8 mouse cellular contexts compared by ENCODE assay signal in genomic region chr16:44138979-44139535, GRCm38 (mm10). TPM values are rescaled to one million over a fixed set of nuclear protein-coding genes. Genes with fewer than 3 reads are reported as not detected.
DNase-seq lines count a peak whose midpoint lies in the region; ATAC-seq and TF ChIP-seq lines count a peak whose summit lies in the region.

No protein-coding gene starts in this region.

- peak; percentile 89 for ATAC-seq in forebrain, embryonic 11.5 days (replicated peaks; ENCODE audit: low FRiP score)
- peak; percentile 80 for ATAC-seq in heart, embryonic 16.5 days (replicated peaks; ENCODE audit: extremely low read depth, insufficient read depth, low FRiP score)
- ATAC-seq in liver, embryonic 15.5 days (ENCODE audit: insufficient read depth), result peak; percentile 83
- ATAC-seq in neural tube, embryonic 12.5 days (ENCODE audit: low FRiP score, low read depth), result peak; percentile 88

- no peaks in the 10 kb centered on the region for H3K27me3 ChIP-seq in CH12.LX (replicated peaks)
- H3K27me3 ChIP-seq in forebrain, embryonic 11.5 days (ENCODE audit: control insufficient read depth, insufficient read depth, low read length), result no peaks in the 10 kb centered on the region
- no peaks in the 10 kb centered on the region for H3K27me3 ChIP-seq in heart, embryonic 16.5 days (ENCODE audit: control insufficient read depth, insufficient read depth, low read length)
- H3K27me3 ChIP-seq in liver, embryonic 15.5 days, result no peaks in the 10 kb centered on the region
- no peaks in the 10 kb centered on the region for H3K27me3 ChIP-seq in neural tube, embryonic 12.5 days (replicated peaks)

- 0 out of 2 replicates have a peak, but pooled peaks have one; percentile 24 for TF ChIP-seq POLR2A in CH12.LX (IDR thresholded peaks at IDR 0.05; ENCODE audit: low read depth, low read length)

- peak overlapping the region; percentile 92 for H3K9ac ChIP-seq in CH12.LX (ENCODE audit: insufficient read depth, low read depth)
- peak overlapping the region; percentile 90 for H3K9ac ChIP-seq in forebrain, embryonic 11.5 days (ENCODE audit: low read length)
- peak overlapping the region; percentile 79 for H3K9ac ChIP-seq in heart, embryonic 16.5 days (ENCODE audit: low read length)
- peak overlapping the region; percentile 77 for H3K9ac ChIP-seq in liver, embryonic 15.5 days
- peak overlapping the region; percentile 87 for H3K9ac ChIP-seq in neural tube, embryonic 12.5 days

- WGBS in forebrain, embryonic 11.5 days, result under 1% methylated on average over 25 of the region's 25 CpGs
- under 1% methylated on average over 25 of the region's 25 CpGs for WGBS in heart, embryonic 16.5 days
- WGBS in liver, embryonic 15.5 days (ENCODE audit: insufficient replicate concordance), result under 1% methylated on average over 25 of the region's 25 CpGs
- WGBS in neural tube, embryonic 12.5 days, result under 1% methylated on average over 25 of the region's 25 CpGs

- peak overlapping the region; percentile 67 to 92 (median 79) for H3K4me3 ChIP-seq in CH12.LX (replicated peaks in 1 of 3; ENCODE audit: low read depth in 2 of 3, low read length in 2 of 3, poor library complexity in 1 of 3)
- peak overlapping the region; percentile 92 for H3K4me3 ChIP-seq in forebrain, embryonic 11.5 days (ENCODE audit: low read depth, low read length)
- peak overlapping the region; percentile 66 for H3K4me3 ChIP-seq in heart, embryonic 16.5 days (ENCODE audit: low read length)
- peak overlapping the region; percentile 77 for H3K4me3 ChIP-seq in liver, embryonic 15.5 days (replicated peaks)
- peak overlapping the region; percentile 90 for H3K4me3 ChIP-seq in neural tube, embryonic 12.5 days

- H3K4me2 ChIP-seq in CH12.LX (ENCODE audit: insufficient read depth, low read depth, poor library complexity, severe bottlenecking), result peak overlapping the region; percentile 23; the same call in 1 of the 2 replicates
- peak overlapping the region; percentile 81 for H3K4me2 ChIP-seq in forebrain, embryonic 11.5 days (ENCODE audit: low read depth, low read length, severe bottlenecking)
- H3K4me2 ChIP-seq in heart, embryonic 16.5 days (ENCODE audit: low read depth, low read length), result peak overlapping the region; percentile 97
- peak overlapping the region; percentile 96 for H3K4me2 ChIP-seq in liver, embryonic 15.5 days
- H3K4me2 ChIP-seq in neural tube, embryonic 12.5 days (replicated peaks), result peak overlapping the region; percentile 91

- H3K36me3 ChIP-seq in CH12.LX (replicated peaks in 1 of 2; ENCODE audit: control insufficient read depth in 1 of 2, insufficient read depth in 1 of 2, low read length in 1 of 2), result peaks cover 0 to 13% of the 10 kb centered on the region in 2 experiments
- H3K36me3 ChIP-seq in forebrain, embryonic 11.5 days (ENCODE audit: control insufficient read depth, insufficient read depth, low read length), result no peaks in the 10 kb centered on the region
- H3K36me3 ChIP-seq in heart, embryonic 16.5 days (ENCODE audit: control insufficient read depth, insufficient read depth), result no peaks in the 10 kb centered on the region
- H3K36me3 ChIP-seq in liver, embryonic 15.5 days (replicated peaks), result no peaks in the 10 kb centered on the region
- no peaks in the 10 kb centered on the region for H3K36me3 ChIP-seq in neural tube, embryonic 12.5 days

- peak; percentile 63 for TF ChIP-seq EP300 in CH12.LX (IDR thresholded peaks at IDR 0.05; ENCODE audit: low read length)

- DNase-seq in CH12.LX (ENCODE audit: extremely low read depth), result peak; percentile 98
- DNase-seq in c-Kit-positive CD71-positive TER-119-negative erythroid progenitor cells, embryonic 14.5 days (ENCODE audit: low read depth), result peak; percentile 90
- peak; percentile 86 for DNase-seq in forebrain, embryonic 11.5 days (ENCODE audit: low spot score)
- peak; percentile 90 to 94 for DNase-seq in kidney, postnatal 36 days
- DNase-seq in telencephalon, adult 2 months (ENCODE audit: low read depth, low spot score), result peak; percentile 98

- dilution Hi-C loops in CH12.LX (cut with MboI; ENCODE audit: extremely low pct_ligation_motif_present, extremely low pct_unique_long_range_greater_than_20kb, low sequenced_read_pairs), result no loop called here

- in situ Hi-C loops in CH12.LX (cut with MboI; ENCODE audit: low pct_ligation_motif_present, low pct_unique_long_range_greater_than_20kb, low sequenced_read_pairs), result no loop called here

- TF ChIP-seq RAD21 in CH12.LX (IDR thresholded peaks at IDR 0.05; ENCODE audit: low read depth, low read length), result no peak

- no peaks in the 10 kb centered on the region for H3K9me3 ChIP-seq in CH12.LX (replicated peaks; ENCODE audit: low read length)
- no peaks in the 10 kb centered on the region for H3K9me3 ChIP-seq in forebrain, embryonic 11.5 days (ENCODE audit: control insufficient read depth, low read length)
- no peaks in the 10 kb centered on the region for H3K9me3 ChIP-seq in heart, embryonic 16.5 days (replicated peaks; ENCODE audit: control insufficient read depth, low read length)
- no peaks in the 10 kb centered on the region for H3K9me3 ChIP-seq in liver, embryonic 15.5 days (replicated peaks)
- H3K9me3 ChIP-seq in neural tube, embryonic 12.5 days, result no peaks in the 10 kb centered on the region

- H3K27ac ChIP-seq in CH12.LX (ENCODE audit: insufficient read depth, low read depth), result peak overlapping the region; percentile 84
- H3K27ac ChIP-seq in forebrain, embryonic 11.5 days (ENCODE audit: low read depth, low read length), result peak overlapping the region; percentile 97
- peak overlapping the region; percentile 98 for H3K27ac ChIP-seq in heart, embryonic 16.5 days (ENCODE audit: low read length)
- H3K27ac ChIP-seq in liver, embryonic 15.5 days (replicated peaks), result peak overlapping the region; percentile 99
- peak overlapping the region; percentile 92 for H3K27ac ChIP-seq in neural tube, embryonic 12.5 days

- H3K79me2 ChIP-seq in CH12.LX (replicated peaks; ENCODE audit: control insufficient read depth, extremely low read depth, insufficient read depth, poor library complexity, severe bottlenecking), result peaks cover 40% of the 10 kb centered on the region

- TF ChIP-seq CTCF in CH12.LX (conservative IDR thresholded peaks at IDR 0.05 in 1 of 2, IDR thresholded peaks at IDR 0.05 in 1 of 2; ENCODE audit: low read depth in 2 of 2, low read length in 2 of 2), result no peak

- peaks cover 0 to 44% of the 10 kb centered on the region in 2 experiments; a peak in 2 of 4 replicates for H3K4me1 ChIP-seq in CH12.LX (ENCODE audit: control insufficient read depth in 1 of 2, insufficient read depth in 2 of 2)
- no peaks in the 10 kb centered on the region; the same call in 1 of the 2 replicates for H3K4me1 ChIP-seq in forebrain, embryonic 11.5 days (replicated peaks; ENCODE audit: control insufficient read depth, insufficient read depth, low read length)
- peaks cover 13% of the 10 kb centered on the region for H3K4me1 ChIP-seq in heart, embryonic 16.5 days (ENCODE audit: control insufficient read depth, insufficient read depth, low read length)
- peaks cover 40% of the 10 kb centered on the region for H3K4me1 ChIP-seq in liver, embryonic 15.5 days (replicated peaks)
- peaks cover 12% of the 10 kb centered on the region; the same call in 1 of the 2 replicates for H3K4me1 ChIP-seq in neural tube, embryonic 12.5 days

TF ChIP-seq in CH12.LX, 34 proteins besides CTCF, POLR2A, EP300 and RAD21 (continues in another document):
- peak; percentile 96 for TF ChIP-seq USF2 (conservative IDR thresholded peaks at IDR 0.05; ENCODE audit: low read depth, low read length)
- TF ChIP-seq NELFE (IDR thresholded peaks at IDR 0.05; ENCODE audit: low read depth, low read length), result peak; percentile 52
- peak; percentile 78 for TF ChIP-seq MAX (IDR thresholded peaks at IDR 0.05; ENCODE audit: low read length)
- TF ChIP-seq KAT2A (IDR thresholded peaks at IDR 0.05; ENCODE audit: insufficient replicate concordance, low read length), result no peak
- peak; percentile 87 for TF ChIP-seq USF1 (IDR thresholded peaks at IDR 0.05; ENCODE audit: low read depth, low read length)
- TF ChIP-seq MYC (IDR thresholded peaks at IDR 0.05; ENCODE audit: low read depth, low read length), result peak; percentile 94
- peak; percentile 72; the same call in 1 of the 2 replicates for TF ChIP-seq ELF1 (IDR thresholded peaks at IDR 0.05; ENCODE audit: low read depth, low read length)
- peak; percentile 3; the same call in 1 of the 2 replicates for TF ChIP-seq ETS1 (conservative IDR thresholded peaks at IDR 0.05; ENCODE audit: low read depth, low read length)
- TF ChIP-seq CHD2 (IDR thresholded peaks at IDR 0.05; ENCODE audit: low read length), result no peak; the same call in 1 of the 2 replicates
- TF ChIP-seq HCFC1 (IDR thresholded peaks at IDR 0.05; ENCODE audit: low read depth, low read length), result peak; percentile 85
- TF ChIP-seq JUN (IDR thresholded peaks at IDR 0.05; ENCODE audit: insufficient read depth, low read depth, low read length), result no peak

RNA-seq across cellular contexts. Expression of gene Atp6v1a, which starts 0.4 kb away (rescaled TPM):
- total RNA-seq in CH12.LX (2012; rRNA removed) (72.4 and 78.5 TPM in 2 replicates), CH12.LX (2014; rRNA removed) (104 and 113 TPM in 2 replicates)
- 71.2 and 75.0 TPM in 2 replicates for polyA plus RNA-seq in CH12.LX (2012; ENCODE audit: insufficient read length, low read depth)
- polyA plus RNA-seq in forebrain, embryonic 11.5 days (2014; fragmentation: Nextera tagmentation; extraction: Ambion mirVana), result 61.3 and 65.7 TPM in 2 replicates
- polyA plus RNA-seq in heart, embryonic 16.5 days (2015; fragmentation: Nextera tagmentation; extraction: Ambion mirVana), result 36.9 and 39.7 TPM in 2 replicates
- polyA plus RNA-seq in liver, embryonic 15.5 days (2015; fragmentation: Nextera tagmentation; extraction: Ambion mirVana), result 23.1 and 23.3 TPM in 2 replicates
- polyA plus RNA-seq in neural tube, embryonic 12.5 days (2016; fragmentation: Nextera tagmentation; extraction: Ambion mirVana), result 59.2 and 72.1 TPM in 2 replicates

RNA-seq across cellular contexts. Expression of gene Naa50, which starts 0.6 kb away (rescaled TPM):
- total RNA-seq in CH12.LX (2012; rRNA removed), result 40.1 and 57.5 TPM in 2 replicates
- total RNA-seq in CH12.LX (2014; rRNA removed), result 121 and 122 TPM in 2 replicates
- 186 and 200 TPM in 2 replicates for polyA plus RNA-seq in CH12.LX (2012; ENCODE audit: insufficient read length, low read depth)
- 111 and 116 TPM in 2 replicates for polyA plus RNA-seq in forebrain, embryonic 11.5 days (2014; fragmentation: Nextera tagmentation; extraction: Ambion mirVana)
- polyA plus RNA-seq in heart, embryonic 16.5 days (2015; fragmentation: Nextera tagmentation; extraction: Ambion mirVana), result 73.5 and 79.2 TPM in 2 replicates
- 61.6 and 65.8 TPM in 2 replicates for polyA plus RNA-seq in liver, embryonic 15.5 days (2015; fragmentation: Nextera tagmentation; extraction: Ambion mirVana)
- 83.2 and 86.0 TPM in 2 replicates for polyA plus RNA-seq in neural tube, embryonic 12.5 days (2016; fragmentation: Nextera tagmentation; extraction: Ambion mirVana)

RNA-seq across cellular contexts. Expression of gene Usf3, which starts 34.0 kb away (rescaled TPM):
- total RNA-seq in CH12.LX (2012; rRNA removed), result 4.8 and 5.2 TPM in 2 replicates
- 3.6 and 4.0 TPM in 2 replicates for total RNA-seq in CH12.LX (2014; rRNA removed)
- polyA plus RNA-seq in CH12.LX (2012; ENCODE audit: insufficient read length, low read depth), result 5.0 and 8.5 TPM in 2 replicates
- polyA plus RNA-seq in forebrain, embryonic 11.5 days (2014; fragmentation: Nextera tagmentation; extraction: Ambion mirVana), result 5.5 and 5.8 TPM in 2 replicates
- polyA plus RNA-seq in heart, embryonic 16.5 days (2015; fragmentation: Nextera tagmentation; extraction: Ambion mirVana), result 1.9 and 2.0 TPM in 2 replicates
- 1.2 and 1.8 TPM in 2 replicates for polyA plus RNA-seq in liver, embryonic 15.5 days (2015; fragmentation: Nextera tagmentation; extraction: Ambion mirVana)
- 3.3 and 3.7 TPM in 2 replicates for polyA plus RNA-seq in neural tube, embryonic 12.5 days (2016; fragmentation: Nextera tagmentation; extraction: Ambion mirVana)

Comparison
In these comparisons a context has a peak if more than half of its experiments do, and no peak if none do; other contexts are left out.
1. Peak in every context shown above with its lines: DNase-seq, ATAC-seq, H3K4me3 ChIP-seq and H3K27ac ChIP-seq.
2. H3K4me2 ChIP-seq: peak in every context shown above with its lines; median percentile 97 in heart, embryonic 16.5 days; 96 in liver, embryonic 15.5 days; 91 in neural tube, embryonic 12.5 days; 81 in forebrain, embryonic 11.5 days; 23 in CH12.LX.